Mouse (Mus musculus) myocyte (in vitro differentiated cells): ENCODE data around the gene Nsg2. TPM values are rescaled to one million over a fixed set of nuclear protein-coding genes. Genes with fewer than 3 reads are reported as not detected.
"Not testable (repeated sequence)": the region's sequence is repeated elsewhere in the genome, so short reads cannot be mapped to it uniquely, and the experiment has no call there.

Experiments used
- H3K27me3 ChIP-seq: one replicate; pipeline ENCODE4 v1.6.1; 2011; ENCODE audit not compliant: control insufficient read depth, insufficient read depth, insufficient read length
- H3K36me3 ChIP-seq: one replicate; pipeline ENCODE4 v1.6.1; 2011; ENCODE audit not compliant: control insufficient read depth, insufficient read depth
- H3K4me2 ChIP-seq: one replicate; pipeline ENCODE4 v1.6.1; 2011; ENCODE audit warnings: low read depth, control low read depth
- H3K4me3 ChIP-seq: one replicate; pipeline ENCODE4 v1.5.1; 2011; ENCODE audit warnings: mild to moderate bottlenecking, control low read depth, moderate library complexity
- H3K79me2 ChIP-seq: one replicate; pipeline ENCODE4 v1.6.1; 2011; ENCODE audit not compliant: control insufficient read depth, insufficient read depth
- H3ac ChIP-seq: one replicate; pipeline ENCODE4 v1.6.1; 2011; ENCODE audit not compliant: control insufficient read depth, insufficient read length
- CEBPB ChIP-seq: IDR thresholded peaks from 2 replicates; pipeline ENCODE4 v1.6.1; 2011; ENCODE audit warnings: mild to moderate bottlenecking, moderate library complexity; ENCODE audit not compliant: poor library complexity, insufficient read depth, severe bottlenecking
- E2F4 ChIP-seq: IDR thresholded peaks from one replicate; pipeline ENCODE4 v1.6.1; 2011; ENCODE audit warnings: mild to moderate bottlenecking, control low read depth, moderate library complexity; ENCODE audit not compliant: insufficient read depth
- MAX ChIP-seq: IDR thresholded peaks from one replicate; pipeline ENCODE4 v1.6.1; 2011; ENCODE audit warnings: low read depth, mild to moderate bottlenecking, control low read depth
- MYOD1 ChIP-seq, 3 experiments: IDR thresholded peaks; one replicate each; pipeline ENCODE4 v1.6.1; 2011; ENCODE audit warnings: control low read depth in 2 of 3, low read depth in 2 of 3, mild to moderate bottlenecking in 2 of 3, moderate library complexity in 1 of 3; ENCODE audit not compliant: insufficient read length in 2 of 3, control insufficient read depth in 1 of 3
- MYOG ChIP-seq, 3 experiments: IDR thresholded peaks; one replicate each; pipeline ENCODE4 v1.6.1; 2011; ENCODE audit warnings: control low read depth in 2 of 3, low read depth in 2 of 3, mild to moderate bottlenecking in 2 of 3; ENCODE audit not compliant: insufficient read length in 2 of 3, control insufficient read depth in 1 of 3, insufficient read depth in 1 of 3
- POLR2A ChIP-seq: IDR thresholded peaks from one replicate; pipeline ENCODE4 v1.6.1; 2011; ENCODE audit warnings: low read depth, mild to moderate bottlenecking, control low read depth, moderate library complexity; ENCODE audit not compliant: insufficient read length
- POLR2AphosphoS2 ChIP-seq: IDR thresholded peaks from one replicate; pipeline ENCODE4 v1.6.1; 2011; ENCODE audit warnings: low read depth, control low read depth; ENCODE audit not compliant: insufficient read length
- REST ChIP-seq: IDR thresholded peaks from one replicate; pipeline ENCODE4 v1.6.1; 2011; ENCODE audit warnings: mild to moderate bottlenecking, control low read depth, moderate library complexity; ENCODE audit not compliant: insufficient read depth, insufficient read length
- SRF ChIP-seq: IDR thresholded peaks from one replicate; pipeline ENCODE4 v1.6.1; 2011; ENCODE audit warnings: low read depth; ENCODE audit not compliant: control insufficient read depth, insufficient read length
- TCF12 ChIP-seq: IDR thresholded peaks from one replicate; pipeline ENCODE4 v1.6.1; 2011; ENCODE audit warnings: mild to moderate bottlenecking, control low read depth; ENCODE audit not compliant: poor library complexity, insufficient read depth, severe bottlenecking
- TCF3 ChIP-seq: IDR thresholded peaks from one replicate; pipeline ENCODE4 v1.6.1; 2011; ENCODE audit warnings: low read depth, control low read depth; ENCODE audit not compliant: insufficient read length
- USF1 ChIP-seq: IDR thresholded peaks from one replicate; pipeline ENCODE4 v1.6.1; 2011; ENCODE audit warnings: low read depth, mild to moderate bottlenecking, control low read depth, moderate library complexity
- polyA plus RNA-seq: library from polyadenylated mRNA; unstranded; fragments of >200 nt; fragmentation: generic; extraction: Trizol; gene quantifications from one replicate; pipeline ENCODE4 v1.2.1, GENCODE M21; 2012; ENCODE audit warnings: missing spikeins

Gene Nsg2
- polyA plus RNA-seq, 1 experiment: 0.18 TPM

GRCm38 (mm10) chr11:32002670-32003072 lies 2.4 kb downstream of the Nsg2 start:
- Histone ChIP-seq H3K36me3 (no peaks in the 10 kb centered on the region), H3K27me3 (peaks cover 6% of the 10 kb centered on the region), H3ac (no peak overlapping the region), H3K79me2 (no peaks in the 10 kb centered on the region), H3K4me2 (no peak overlapping the region), H3K4me3 (no peak overlapping the region)
- TF ChIP-seq TCF12 (no peak), SRF (no peak), TCF3 (no peak), POLR2A (no peak), CEBPB (no peak), MYOD1 (IDR thresholded peaks at IDR 0.05; ENCODE audit: control insufficient read depth in 1 of 3, insufficient read length in 2 of 3, low read depth in 2 of 3) (no peak), REST (no peak), MAX (no peak), MYOG (IDR thresholded peaks at IDR 0.05; ENCODE audit: control insufficient read depth in 1 of 3, insufficient read depth in 1 of 3, insufficient read length in 2 of 3, low read depth in 2 of 3) (no peak), E2F4 (no peak), USF1 (no peak), POLR2AphosphoS2 (no peak)

- not testable (repeated sequence) for H3K36me3 ChIP-seq, H3K79me2 ChIP-seq, H3K4me2 ChIP-seq, H3K27me3 ChIP-seq, H3K4me3 ChIP-seq, H3ac ChIP-seq
These were observed 7.8 kb downstream of the Nsg2 start for GRCm38 (mm10) chr11:32008049-32008448.

GRCm38 (mm10) chr11:32008852-32009251 lies 8.6 kb downstream of the Nsg2 start:
- no peak overlapping the region for H3ac ChIP-seq
- no peak overlapping the region for H3K4me2 ChIP-seq
- TF ChIP-seq MAX (no peak), MYOG (IDR thresholded peaks at IDR 0.05; ENCODE audit: control insufficient read depth in 1 of 3, insufficient read depth in 1 of 3, insufficient read length in 2 of 3, low read depth in 2 of 3) (no peak), TCF3 (no peak), MYOD1 (IDR thresholded peaks at IDR 0.05; ENCODE audit: control insufficient read depth in 1 of 3, insufficient read length in 2 of 3, low read depth in 2 of 3) (no peak), SRF (no peak), E2F4 (no peak), USF1 (no peak), CEBPB (no peak), REST (no peak), POLR2AphosphoS2 (no peak), POLR2A (no peak), TCF12 (no peak)
- H3K4me3 ChIP-seq: no peak overlapping the region
- H3K79me2 ChIP-seq: no peaks in the 10 kb centered on the region
- no peaks in the 10 kb centered on the region for H3K27me3 ChIP-seq
- H3K36me3 ChIP-seq: no peaks in the 10 kb centered on the region

- Histone ChIP-seq H3K36me3 (no peaks in the 10 kb centered on the region), H3K79me2 (no peaks in the 10 kb centered on the region), H3K4me3 (no peak overlapping the region), H3K4me2 (no peak overlapping the region), H3K27me3 (no peaks in the 10 kb centered on the region), H3ac (no peak overlapping the region)
- no peak for TF ChIP-seq POLR2AphosphoS2
- no peak for TF ChIP-seq TCF12
- no peak for TF ChIP-seq REST
- TF ChIP-seq SRF: no peak
- no peak for TF ChIP-seq USF1
- no peak for TF ChIP-seq POLR2A
- TF ChIP-seq MAX: no peak
- no peak for TF ChIP-seq MYOG (IDR thresholded peaks at IDR 0.05; ENCODE audit: control insufficient read depth in 1 of 3, insufficient read depth in 1 of 3, insufficient read length in 2 of 3, low read depth in 2 of 3)
- no peak for TF ChIP-seq TCF3
- TF ChIP-seq CEBPB: no peak
- no peak for TF ChIP-seq E2F4
These were observed 9.8 kb downstream of the Nsg2 start for GRCm38 (mm10) chr11:32009961-32010662.

GRCm38 (mm10) chr11:32010663-32010970 lies 10.4 kb downstream of the Nsg2 start:
- H3K4me3 ChIP-seq: no peak overlapping the region
- no peak overlapping the region for H3K4me2 ChIP-seq
- TF ChIP-seq SRF (no peak), POLR2A (no peak), USF1 (no peak), CEBPB (no peak), E2F4 (no peak), TCF12 (no peak), TCF3 (no peak)
- no peaks in the 10 kb centered on the region for H3K36me3 ChIP-seq
- no peaks in the 10 kb centered on the region for H3K27me3 ChIP-seq
- H3K79me2 ChIP-seq: no peaks in the 10 kb centered on the region
- no peak overlapping the region for H3ac ChIP-seq
